Mouse (Mus musculus) cerebellum, postnatal 14 days (tissue): ENCODE data around the gene 4930432K21Rik.

Experiments used
- DNase-seq, 2 experiments: peaks; one replicate each; pipeline ENCODE4 v3.0.0; 2021; ENCODE audit warnings: mixed read lengths in 2 of 2

Gene 4930432K21Rik

GRCm38 (mm10) chr8:84149181-84149580, 1.4 kb downstream of the 4930432K21Rik start:
- no peak for DNase-seq

GRCm38 (mm10) chr8:84157620-84158019, 9.8 kb downstream of the 4930432K21Rik start:
- DNase-seq: no peak

- no peak for DNase-seq
Measured at GRCm38 (mm10) chr8:84167696-84168095, 19.9 kb downstream of the 4930432K21Rik start.

GRCm38 (mm10) chr8:84170096-84170495, 22.3 kb downstream of the 4930432K21Rik start:
- no peak for DNase-seq

- DNase-seq: peak; percentile 75 to 76
Measured at GRCm38 (mm10) chr8:84173861-84174260, 26.0 kb downstream of the 4930432K21Rik start.

- no peak for DNase-seq
Measured at GRCm38 (mm10) chr8:84176560-84176959, 28.7 kb downstream of the 4930432K21Rik start.

- DNase-seq: no peak
Measured at GRCm38 (mm10) chr8:84177405-84177804, 29.6 kb downstream of the 4930432K21Rik start.

GRCm38 (mm10) chr8:84178592-84178991, 30.8 kb downstream of the 4930432K21Rik start:
- no peak for DNase-seq

GRCm38 (mm10) chr8:84179946-84180345, 32.1 kb downstream of the 4930432K21Rik start:
- DNase-seq: no peak

- peak in 1 of 2 experiments; percentile 48 for DNase-seq
Measured at GRCm38 (mm10) chr8:84180530-84181190, 32.8 kb downstream of the 4930432K21Rik start.

- DNase-seq: no peak
Measured at GRCm38 (mm10) chr8:84182833-84183232, 35.0 kb downstream of the 4930432K21Rik start.

GRCm38 (mm10) chr8:84183261-84184084, 35.6 kb downstream of the 4930432K21Rik start:
- peak; percentile 66 to 69 for DNase-seq

- no peak for DNase-seq
Measured at GRCm38 (mm10) chr8:84184085-84185043, 36.5 kb downstream of the 4930432K21Rik start.

GRCm38 (mm10) chr8:84185117-84185516, 37.3 kb downstream of the 4930432K21Rik start, which contains the start of gene Nanos3:
TSS of gene Nanos3 (minus strand) at chr8:84185217.
- no peak for DNase-seq

GRCm38 (mm10) chr8:84186547-84186946, 38.7 kb downstream of the 4930432K21Rik start:
- peak; percentile 84 to 87 for DNase-seq

GRCm38 (mm10) chr8:84187065-84187755, 39.4 kb downstream of the 4930432K21Rik start:
- peak; percentile 69 to 72 for DNase-seq

GRCm38 (mm10) chr8:84188671-84189070, 40.8 kb downstream of the 4930432K21Rik start:
- no peak for DNase-seq

- no peak for DNase-seq
Measured at GRCm38 (mm10) chr8:84189603-84190002, 41.8 kb downstream of the 4930432K21Rik start.

- DNase-seq: no peak
Measured at GRCm38 (mm10) chr8:84190191-84190867, 42.5 kb downstream of the 4930432K21Rik start.

GRCm38 (mm10) chr8:84192023-84192422, 44.2 kb downstream of the 4930432K21Rik start:
- DNase-seq: peak in 1 of 2 experiments; percentile 30

GRCm38 (mm10) chr8:84192555-84192954, 44.7 kb downstream of the 4930432K21Rik start:
- peak; percentile 71 to 81 for DNase-seq
